Mouse (Mus musculus) forebrain, embryonic 11.5 days (tissue): ENCODE measurements around the gene Rpap3. TPM values are rescaled to one million over a fixed set of nuclear protein-coding genes. Genes with fewer than 3 reads are reported as not detected.

Experiments
- ATAC-seq: fragments of 200-750 bp; cut with Nextera tagmentation; replicated peaks from 2 replicates; pipeline ENCODE4 v1.8.0; 2017; ENCODE audit warnings: moderate TSS enrichment; ENCODE audit not compliant: low FRiP score
- DNase-seq: peaks from one replicate; pipeline ENCODE4 v3.0.0-alpha.2; 2017; ENCODE audit warnings: low spot score
- H3K27ac ChIP-seq: fragments of 300-500 bp; sonication (generic); 2 replicates; pipeline ENCODE4 v1.5.1; 2014; ENCODE audit warnings: low read depth, low read length
- H3K27me3 ChIP-seq: fragments of 300-500 bp; sonication (generic); 2 replicates; pipeline ENCODE4 v1.6.1; 2014; ENCODE audit warnings: mild to moderate bottlenecking, low read length, mixed read lengths; ENCODE audit not compliant: control insufficient read depth, insufficient read depth
- H3K36me3 ChIP-seq: fragments of 300-500 bp; sonication (generic); 2 replicates; pipeline ENCODE4 v1.6.1; 2014; ENCODE audit warnings: mild to moderate bottlenecking, low read length, moderate library complexity, mixed read lengths; ENCODE audit not compliant: control insufficient read depth, insufficient read depth
- H3K4me1 ChIP-seq: fragments of 300-500 bp; sonication (generic); replicated peaks from 2 replicates; pipeline ENCODE4 v1.6.1; 2014; ENCODE audit warnings: low read length, mixed read lengths; ENCODE audit not compliant: control insufficient read depth, insufficient read depth
- H3K4me2 ChIP-seq: fragments of 300-500 bp; sonication (generic); 2 replicates; pipeline ENCODE4 v1.6.1; 2014; ENCODE audit warnings: low read depth, mild to moderate bottlenecking, low read length, moderate library complexity, mixed read lengths; ENCODE audit not compliant: severe bottlenecking
- H3K4me3 ChIP-seq: fragments of 300-500 bp; sonication (generic); 2 replicates; pipeline ENCODE4 v1.5.1; 2014; ENCODE audit warnings: low read depth, low read length
- H3K9ac ChIP-seq: fragments of 300-500 bp; sonication (generic); 2 replicates; pipeline ENCODE4 v1.6.1; 2014; ENCODE audit warnings: low read length
- H3K9me3 ChIP-seq: fragments of 300-500 bp; sonication (generic); 2 replicates; pipeline ENCODE4 v1.6.1; 2016; ENCODE audit warnings: low read length, mixed read lengths; ENCODE audit not compliant: control insufficient read depth
- WGBS: fragments of 180-500 bp; shearing (Covaris S2); extraction: QIAGEN DNeasy Blood & Tissue Kit; methylation state at CpG from one replicate; pipeline ENCODE4 v1.1.7; 2014; 5-methylcytosine and 5-hydroxymethylcytosine counted together
- polyA plus RNA-seq: library from polyadenylated mRNA; unstranded; fragments of >200 nt; fragmentation: Nextera tagmentation; extraction: Ambion mirVana; gene quantifications from 2 replicates; pipeline ENCODE4 v1.2.1, GENCODE M21; 2014

Rpap3 gene
- polyA plus RNA-seq, 1 experiment from 2014 or later: 48.5 TPM

- DNase-seq: no peak
- Histone ChIP-seq H3K27me3 (no peaks in the 10 kb centered on the region), H3K9me3 (no peaks in the 10 kb centered on the region), H3K9ac (no peak overlapping the region), H3K4me1 (peaks cover 4% of the 10 kb centered on the region; the same call in 1 of the 2 replicates), H3K36me3 (no peaks in the 10 kb centered on the region), H3K4me3 (no peak overlapping the region), H3K27ac (no peak overlapping the region), H3K4me2 (no peak overlapping the region)
- 81% methylated on average over 4 of the region's 4 CpGs for WGBS
- ATAC-seq: no peak
Observed at GRCm38 (mm10) chr15:97748964-97749363, 43.3 kb upstream of the Rpap3 start.

- WGBS: 65% methylated on average over 10 of the region's 10 CpGs
- Histone ChIP-seq H3K36me3 (no peaks in the 10 kb centered on the region), H3K4me1 (peaks cover 4% of the 10 kb centered on the region; the same call in 1 of the 2 replicates), H3K9me3 (no peaks in the 10 kb centered on the region), H3K27ac (no peak overlapping the region), H3K4me3 (no peak overlapping the region), H3K27me3 (no peaks in the 10 kb centered on the region), H3K9ac (no peak overlapping the region), H3K4me2 (no peak overlapping the region)
- ATAC-seq: no peak
- no peak for DNase-seq
Observed at GRCm38 (mm10) chr15:97748309-97748708, 42.7 kb upstream of the Rpap3 start.

GRCm38 (mm10) chr15:97747486-97747885, 41.9 kb upstream of the Rpap3 start:
- 85% methylated on average over 4 of the region's 4 CpGs for WGBS
- Histone ChIP-seq H3K9ac (no peak overlapping the region), H3K36me3 (no peaks in the 10 kb centered on the region), H3K4me1 (peaks cover 4% of the 10 kb centered on the region; the same call in 1 of the 2 replicates), H3K9me3 (no peaks in the 10 kb centered on the region), H3K4me3 (no peak overlapping the region), H3K27ac (no peak overlapping the region), H3K27me3 (no peaks in the 10 kb centered on the region), H3K4me2 (no peak overlapping the region)
- ATAC-seq (no peak), DNase-seq (no peak)

GRCm38 (mm10) chr15:97746748-97747147, 41.1 kb upstream of the Rpap3 start:
- WGBS: 94% methylated on average over 24 of the region's 24 CpGs
- Histone ChIP-seq H3K9ac (no peak overlapping the region), H3K9me3 (no peaks in the 10 kb centered on the region), H3K27ac (no peak overlapping the region), H3K4me1 (peaks cover 4% of the 10 kb centered on the region; the same call in 1 of the 2 replicates), H3K4me3 (no peak overlapping the region), H3K27me3 (no peaks in the 10 kb centered on the region), H3K4me2 (no peak overlapping the region), H3K36me3 (no peaks in the 10 kb centered on the region)
- ATAC-seq (no peak), DNase-seq (no peak)

GRCm38 (mm10) chr15:97746278-97746677, 40.7 kb upstream of the Rpap3 start:
- peaks cover 4% of the 10 kb centered on the region; the same call in 1 of the 2 replicates for H3K4me1 ChIP-seq
- no peak for DNase-seq

GRCm38 (mm10) chr15:97745331-97745730, 39.7 kb upstream of the Rpap3 start:
- DNase-seq (no peak), ATAC-seq (no peak)
- H3K27ac ChIP-seq: no peak overlapping the region
- H3K27me3 ChIP-seq: no peaks in the 10 kb centered on the region
- WGBS: 80% methylated on average over 10 of the region's 10 CpGs
- no peaks in the 10 kb centered on the region for H3K36me3 ChIP-seq
- no peak overlapping the region for H3K4me2 ChIP-seq
- H3K4me1 ChIP-seq: no peaks in the 10 kb centered on the region
- H3K4me3 ChIP-seq: no peak overlapping the region
- H3K9ac ChIP-seq: no peak overlapping the region
- H3K9me3 ChIP-seq: no peaks in the 10 kb centered on the region

More at GRCm38 (mm10) chr15:97746278-97746677, 40.7 kb upstream of the Rpap3 start:
- no peak overlapping the region for H3K4me2 ChIP-seq
- no peak overlapping the region for H3K27ac ChIP-seq
- ATAC-seq: no peak
- no peak overlapping the region for H3K4me3 ChIP-seq
- no peak overlapping the region for H3K9ac ChIP-seq
- no peaks in the 10 kb centered on the region for H3K36me3 ChIP-seq
- WGBS: 93% methylated on average over 10 of the region's 10 CpGs
- H3K27me3 ChIP-seq: no peaks in the 10 kb centered on the region
- H3K9me3 ChIP-seq: no peaks in the 10 kb centered on the region

GRCm38 (mm10) chr15:97744930-97745329, 39.3 kb upstream of the Rpap3 start:
- 84% methylated on average over 10 of the region's 10 CpGs for WGBS
- Histone ChIP-seq H3K27ac (no peak overlapping the region), H3K4me1 (no peaks in the 10 kb centered on the region), H3K27me3 (no peaks in the 10 kb centered on the region), H3K36me3 (no peaks in the 10 kb centered on the region), H3K9ac (no peak overlapping the region), H3K4me3 (no peak overlapping the region), H3K4me2 (no peak overlapping the region), H3K9me3 (no peaks in the 10 kb centered on the region)
- DNase-seq: no peak
- no peak for ATAC-seq

- DNase-seq: no peak
- Histone ChIP-seq H3K9me3 (no peaks in the 10 kb centered on the region), H3K27me3 (no peaks in the 10 kb centered on the region), H3K9ac (no peak overlapping the region), H3K4me3 (no peak overlapping the region), H3K4me2 (no peak overlapping the region), H3K27ac (no peak overlapping the region), H3K4me1 (no peaks in the 10 kb centered on the region), H3K36me3 (no peaks in the 10 kb centered on the region)
- no peak for ATAC-seq
- 87% methylated on average over 11 of the region's 12 CpGs for WGBS
Observed at GRCm38 (mm10) chr15:97743961-97744525, 38.4 kb upstream of the Rpap3 start.

GRCm38 (mm10) chr15:97743210-97743609, 37.6 kb upstream of the Rpap3 start:
- ATAC-seq (no peak), DNase-seq (no peak)
- no peaks in the 10 kb centered on the region for H3K4me1 ChIP-seq
- H3K27ac ChIP-seq: no peak overlapping the region
- no peaks in the 10 kb centered on the region for H3K9me3 ChIP-seq
- H3K27me3 ChIP-seq: no peaks in the 10 kb centered on the region
- 83% methylated on average over 5 of the region's 5 CpGs for WGBS
- no peak overlapping the region for H3K4me2 ChIP-seq
- no peak overlapping the region for H3K9ac ChIP-seq
- H3K36me3 ChIP-seq: no peaks in the 10 kb centered on the region
- H3K4me3 ChIP-seq: no peak overlapping the region
